Mouse (Mus musculus) frontal cortex, postnatal 14 days (tissue): Measurements from ENCODE around the gene Saa1.
A peak's percentile ranks its signal among the peaks of the same experiment; 100 is the strongest.
"Not testable (repeated sequence)": the region's sequence is repeated elsewhere in the genome, so short reads cannot be mapped to it uniquely, and the experiment has no call there.

Experiments
- DNase-seq, 2 experiments: peaks; one replicate each; pipeline ENCODE4 v3.0.0; 2022; ENCODE audit warnings: low spot score in 2 of 2

Gene Saa1

DNA sequence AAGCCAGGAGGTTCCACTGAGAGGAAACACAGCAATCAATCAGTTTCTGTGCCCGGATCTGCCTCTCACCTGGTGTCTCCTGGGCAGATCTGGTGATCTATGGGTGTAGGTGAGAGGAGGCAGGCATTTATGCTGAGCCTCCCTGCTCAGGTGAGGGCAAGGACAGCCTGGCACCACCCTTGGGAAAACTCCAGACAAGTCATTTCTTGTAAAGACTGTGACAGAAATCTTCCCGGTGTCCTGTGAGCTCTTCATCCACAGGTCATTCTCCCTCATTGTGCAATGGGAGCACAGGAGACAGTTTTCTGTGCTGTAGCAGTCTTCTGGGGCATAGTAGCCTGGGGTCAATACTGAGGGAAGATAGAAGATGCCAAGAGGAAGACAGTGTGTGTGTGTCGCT is at the start of gene Saa1:
Gene Saa1, minus strand, starts transcription at position 101 of the 400 bp plus-strand sequence.
- not testable (repeated sequence) for DNase-seq

DNA sequence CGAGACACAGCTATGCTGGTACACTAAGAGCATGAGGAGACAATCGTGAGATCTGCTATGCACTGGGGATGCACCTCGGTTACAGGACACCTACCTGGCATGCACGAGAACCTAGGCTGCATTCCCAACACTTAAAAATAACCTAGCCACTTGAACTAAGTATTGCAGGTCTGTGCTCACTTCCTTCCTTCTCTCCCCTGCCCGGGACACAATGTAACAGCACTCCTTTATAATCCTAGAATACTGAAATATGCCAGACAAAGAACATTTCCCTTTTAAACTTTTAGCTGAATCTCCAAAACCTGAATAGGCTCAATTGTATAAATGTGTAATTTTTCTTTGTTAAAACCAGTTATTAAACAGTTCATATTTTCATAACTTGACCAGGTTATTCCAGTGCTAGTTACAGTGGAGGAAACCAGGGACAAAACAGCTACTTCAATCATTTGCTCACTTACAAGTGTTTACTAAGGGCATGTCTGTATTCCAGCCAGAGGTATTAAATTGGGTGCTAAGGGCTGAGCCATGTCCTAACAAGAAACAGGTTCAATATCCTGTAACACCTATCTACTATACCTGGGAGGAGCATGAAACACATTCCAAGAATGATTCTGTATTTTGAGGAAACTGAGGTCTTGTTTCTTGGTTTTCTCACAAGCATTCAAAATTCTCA is 46.5 kb upstream of the Saa1 start:
- DNase-seq, result no peak

DNA sequence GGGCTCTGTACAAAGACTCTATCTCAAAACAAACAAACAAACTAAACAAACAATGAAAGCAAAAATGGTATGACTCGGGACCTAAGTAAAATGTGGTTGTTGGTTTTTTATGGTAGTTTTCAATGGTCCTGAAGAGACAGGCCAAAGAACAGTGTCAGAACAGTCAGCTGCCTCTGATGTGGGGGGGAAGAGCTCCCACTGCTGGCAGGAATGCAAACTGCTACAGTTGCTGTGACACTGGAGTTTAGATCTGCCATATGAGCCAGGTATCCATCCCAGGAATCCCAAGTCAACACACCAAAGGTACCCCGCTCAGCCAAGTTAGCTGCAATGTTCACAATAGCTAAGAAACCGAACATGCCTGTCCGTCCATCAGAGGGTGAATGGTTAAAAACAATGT is 27.9 kb upstream of the Saa1 start:
- DNase-seq, result peak in 1 of 2 experiments; percentile 42

DNA sequence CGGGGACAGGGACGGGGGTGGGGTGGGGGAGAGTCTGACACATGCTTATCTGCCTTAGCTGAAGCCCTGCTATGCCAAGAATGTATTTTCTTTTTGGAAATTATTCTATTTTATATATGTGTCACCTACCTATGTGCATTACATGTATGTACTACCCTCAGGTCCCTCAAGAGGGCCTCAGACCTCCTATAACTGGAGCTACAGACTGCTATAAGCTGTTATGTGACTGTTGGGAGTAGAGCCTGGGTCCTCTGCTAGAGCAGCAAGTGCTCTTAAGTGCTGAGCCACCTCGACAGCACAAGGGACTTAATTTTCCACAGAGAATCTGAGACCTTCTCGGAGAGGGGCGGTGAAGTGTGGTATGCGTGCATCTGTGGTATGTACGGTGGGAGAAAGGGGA is 25.7 kb upstream of the Saa1 start:
- DNase-seq, result no peak

DNA sequence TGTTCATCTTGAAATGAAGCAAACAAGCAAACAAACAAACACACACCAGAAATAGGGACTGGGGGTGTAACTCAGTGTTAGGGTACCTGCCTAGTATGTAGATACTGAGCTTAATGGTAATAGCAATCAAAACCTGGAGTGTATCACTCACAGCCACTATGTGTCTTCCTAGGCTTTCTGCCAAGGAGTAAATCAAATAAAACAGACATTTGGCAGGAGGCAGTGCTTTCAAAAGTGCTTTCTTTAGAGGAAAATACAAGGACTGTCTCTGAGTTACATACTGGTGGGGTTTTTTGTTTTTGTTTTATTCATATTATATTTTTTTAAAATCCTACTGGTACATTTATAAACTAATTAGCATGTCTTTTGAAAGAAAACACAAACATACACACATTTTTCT is 24.6 kb upstream of the Saa1 start:
- no peak for DNase-seq

DNA sequence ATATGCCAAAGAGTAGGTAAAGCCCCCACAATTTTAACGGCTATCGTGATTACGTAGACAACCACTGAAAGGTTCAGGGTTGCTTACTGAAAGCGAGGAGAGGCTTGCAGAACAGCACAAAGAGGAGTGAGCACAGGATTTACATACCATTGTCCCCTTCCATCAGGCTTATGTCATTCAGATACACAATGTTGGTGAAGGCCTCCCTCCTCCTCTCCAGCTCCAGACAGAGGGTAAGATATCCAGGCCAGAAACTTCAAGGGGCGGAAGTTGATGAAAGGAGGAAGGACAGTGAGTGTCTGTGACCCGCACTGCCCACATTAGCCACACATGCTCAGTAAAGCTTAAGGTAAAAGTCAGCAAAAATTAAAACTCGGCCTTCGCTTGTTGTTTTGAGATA is 21.9 kb upstream of the Saa1 start:
- DNase-seq, result no peak

DNA sequence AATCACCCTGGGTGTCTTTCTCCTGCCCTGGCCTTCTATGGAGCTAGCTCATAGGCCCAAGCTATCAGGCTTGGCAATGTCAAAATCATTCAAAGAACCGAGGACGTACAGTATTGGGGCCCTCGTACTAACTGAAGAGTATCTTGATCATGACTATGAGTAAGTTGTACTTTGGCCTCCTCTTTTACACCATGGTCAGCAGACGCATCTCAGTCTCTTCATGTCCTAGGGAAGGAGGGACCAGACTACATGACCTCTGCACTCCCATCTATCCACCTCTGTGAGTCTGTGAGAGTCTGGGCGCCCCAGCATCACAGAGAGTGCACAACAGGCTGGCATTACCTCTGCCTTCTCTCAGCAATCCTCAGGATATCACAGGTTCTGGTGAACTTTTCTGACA is 19.8 kb upstream of the Saa1 start:
- DNase-seq, result no peak

DNA sequence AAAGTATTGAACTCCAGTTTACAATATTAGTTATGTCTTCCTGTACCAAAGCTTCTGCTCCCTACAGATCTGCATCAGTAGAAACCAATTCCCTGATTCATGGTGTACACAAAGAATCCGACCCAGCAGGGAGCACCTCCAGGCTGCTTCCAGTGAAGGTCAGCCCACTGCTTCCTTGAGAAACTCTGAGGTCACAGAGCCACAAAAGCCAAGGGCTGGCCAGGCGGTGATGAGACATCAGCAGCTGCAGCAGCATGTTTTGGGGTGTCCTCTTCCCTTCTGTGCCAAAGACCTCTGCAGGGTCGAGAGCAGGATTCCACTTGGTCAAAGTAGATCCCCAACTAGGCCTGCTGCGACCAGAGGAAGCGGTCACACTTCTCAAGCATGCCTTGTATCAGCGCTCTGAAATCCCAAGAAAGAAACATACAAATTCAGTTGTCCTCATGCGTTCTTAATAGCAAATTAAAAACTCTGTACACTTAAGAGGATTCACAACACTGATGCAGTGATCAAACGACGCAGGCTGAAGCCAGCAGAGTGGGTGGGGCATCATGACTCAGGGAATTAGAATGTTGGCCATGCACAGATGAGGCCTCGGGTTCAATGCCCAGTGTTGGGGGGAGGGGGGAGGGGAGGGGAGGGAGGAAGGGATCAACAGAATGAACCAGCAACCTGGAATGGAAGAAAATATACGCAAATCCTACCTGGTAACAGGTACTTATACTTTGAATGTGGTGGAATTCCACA is 18.4 kb upstream of the Saa1 start:
- DNase-seq, result no peak

DNA sequence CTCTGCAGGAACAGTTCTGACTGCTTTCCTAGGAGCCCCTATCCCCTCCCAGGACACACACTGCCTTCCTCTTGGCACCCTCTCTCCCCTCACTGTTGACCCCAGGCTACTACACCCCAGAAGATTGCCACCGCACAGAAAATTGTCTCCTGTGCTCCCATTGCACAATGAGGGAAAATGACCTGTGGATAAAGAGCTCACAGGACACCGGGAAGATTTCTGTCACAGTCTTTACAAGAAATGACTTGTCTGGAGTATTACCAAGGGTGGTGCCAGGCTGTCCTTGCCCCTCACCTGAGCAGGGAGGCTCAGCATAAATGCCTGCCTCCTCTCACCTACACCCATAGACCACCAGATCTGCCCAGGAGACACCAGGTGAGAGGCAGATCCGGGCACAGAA is 8.7 kb upstream of the Saa1 start, which contains the start of gene Saa2:
Gene Saa2, plus strand, starts transcription at position 301 of the 400 bp plus-strand sequence.
- no peak for DNase-seq

DNA sequence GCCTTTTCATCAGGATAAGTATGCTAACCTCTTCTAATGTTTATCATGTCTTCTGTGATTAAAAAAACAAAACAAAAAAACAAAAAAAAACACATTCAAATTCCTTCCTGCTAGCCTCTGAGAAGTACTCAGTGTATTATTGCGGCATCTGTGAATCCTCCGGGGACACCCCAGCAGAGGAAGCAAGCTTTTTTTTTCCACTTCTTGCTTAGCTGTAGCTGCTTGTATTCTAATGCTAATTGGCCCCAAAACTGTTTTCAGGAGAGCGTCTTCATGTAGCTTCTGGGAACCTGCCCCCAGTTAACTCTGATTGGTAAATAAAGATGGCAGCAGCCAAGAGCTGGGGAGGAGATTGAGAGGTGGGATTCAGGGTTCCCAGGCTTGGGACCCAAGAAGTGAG is 5.7 kb upstream of the Saa1 start:
- no peak for DNase-seq

DNA sequence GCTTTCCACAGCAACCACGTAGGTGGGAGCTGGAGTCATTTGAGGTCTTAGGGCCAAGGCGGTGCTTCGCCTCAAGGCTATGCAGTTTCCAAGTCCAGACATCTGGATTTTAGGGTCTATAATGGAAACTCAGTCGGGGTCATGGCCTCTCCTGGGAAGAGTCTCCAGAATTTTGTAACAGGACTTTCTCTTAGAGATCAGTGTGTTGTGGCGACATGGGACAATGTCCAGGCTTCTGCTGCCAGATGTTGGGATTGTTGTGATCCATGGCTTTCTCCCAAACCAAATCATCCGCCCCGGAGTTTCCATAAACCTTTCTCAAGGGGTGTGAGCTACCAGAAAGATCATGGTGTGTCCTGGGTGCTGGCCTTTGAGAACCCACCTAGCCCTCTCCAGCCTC is 3.6 kb upstream of the Saa1 start:
- DNase-seq, result no peak

DNA sequence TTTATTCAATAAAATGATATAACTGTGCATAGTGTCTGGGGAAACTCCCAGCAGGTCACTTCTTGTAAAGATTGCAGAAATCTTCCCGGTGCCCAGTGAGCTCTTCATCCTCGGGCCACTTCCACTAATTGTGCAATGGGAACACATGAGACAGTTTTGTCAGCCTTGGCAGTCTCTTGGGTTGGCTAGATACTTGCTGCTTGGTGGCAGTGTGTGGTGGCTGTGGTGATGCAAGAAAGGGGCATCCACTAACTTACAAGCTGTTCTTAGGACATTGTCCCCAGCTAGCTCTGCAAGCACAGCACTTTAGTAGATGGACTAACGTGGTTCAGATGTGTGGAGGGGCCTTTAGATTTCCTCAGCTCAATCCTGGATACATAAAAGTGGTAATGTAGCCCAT is 3.0 kb upstream of the Saa1 start:
- no peak for DNase-seq

DNA sequence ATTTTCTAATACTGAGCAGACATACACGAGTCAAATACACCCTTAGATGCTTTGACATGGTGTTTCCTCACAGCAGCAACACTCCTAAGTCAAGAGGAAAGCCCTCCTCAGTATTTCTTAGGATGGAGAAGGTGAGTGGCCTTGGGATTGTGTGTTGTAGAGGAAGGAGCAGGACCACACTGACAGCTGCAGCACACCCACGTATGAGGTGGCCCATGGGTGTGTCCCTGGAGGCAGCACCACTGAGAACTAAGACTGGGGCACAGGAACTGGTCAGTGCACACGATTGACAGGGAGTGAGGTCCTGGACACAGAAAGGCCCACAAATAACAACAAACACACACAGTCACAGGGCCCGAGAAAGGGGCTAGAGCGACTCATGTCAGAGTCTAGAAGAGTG is 2.7 kb downstream of the Saa1 start:
- DNase-seq, result not testable (repeated sequence)

DNA sequence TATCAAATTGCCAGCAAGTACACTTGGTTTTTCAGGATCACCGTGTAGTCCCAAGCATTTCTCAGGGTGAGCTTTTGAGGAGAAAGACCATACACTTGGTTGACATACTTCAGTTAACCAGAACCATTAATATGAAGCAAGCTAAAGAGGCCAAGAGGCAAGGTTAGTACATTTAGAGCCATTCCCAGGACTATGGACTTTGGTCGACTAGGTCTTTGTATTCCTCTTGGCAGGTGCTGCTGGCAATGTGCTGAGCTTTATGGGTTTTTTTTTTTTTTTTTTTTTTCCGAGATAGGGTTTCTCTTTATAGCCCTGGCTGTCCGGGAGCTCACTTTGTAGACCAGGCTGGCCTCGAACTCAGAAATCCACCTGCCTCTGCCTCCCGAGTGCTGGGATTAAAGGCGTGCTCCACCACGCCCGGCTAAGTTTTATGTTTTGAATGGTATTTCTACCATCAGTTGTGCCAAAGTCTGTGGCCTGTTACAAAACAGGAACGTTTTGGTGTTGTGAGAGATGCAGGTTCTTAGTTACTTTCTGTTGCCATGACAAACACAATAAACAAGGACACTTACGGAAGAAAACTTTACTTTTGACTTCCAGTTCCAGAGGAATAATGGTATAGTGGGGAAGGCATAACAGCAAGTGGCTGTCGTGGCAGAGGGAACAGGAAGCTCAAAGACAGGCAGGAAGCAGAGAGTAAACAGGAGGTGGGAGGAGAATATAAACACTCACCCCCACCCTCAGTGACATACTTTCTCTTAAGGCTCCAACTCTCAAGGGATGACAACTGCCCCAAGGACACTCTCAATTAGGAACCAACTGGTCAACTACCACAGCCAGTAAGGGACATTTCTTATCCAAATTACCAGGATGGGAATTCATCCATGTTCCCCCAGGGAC is 4.0 kb downstream of the Saa1 start:
- DNase-seq, result no peak

DNA sequence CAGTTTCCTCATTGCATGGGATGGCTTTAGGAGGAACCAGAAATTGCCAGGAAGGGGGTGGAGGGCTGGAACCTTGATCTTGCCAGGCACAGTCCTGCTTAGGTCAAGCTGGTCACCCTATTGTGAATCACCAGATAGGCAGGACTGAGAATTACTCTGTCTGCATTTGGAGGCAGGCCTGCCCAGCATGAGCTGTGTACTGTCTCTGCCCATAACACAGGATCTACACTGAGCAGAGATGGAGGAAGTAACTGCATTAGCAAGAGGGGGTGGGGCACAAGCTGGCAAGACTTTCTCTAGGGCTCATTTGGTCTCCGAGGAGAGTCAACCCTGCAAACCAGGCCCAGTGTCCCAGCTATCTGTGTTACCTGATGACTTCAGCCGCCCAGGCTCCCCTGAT is 7.8 kb downstream of the Saa1 start:
- no peak for DNase-seq

DNA sequence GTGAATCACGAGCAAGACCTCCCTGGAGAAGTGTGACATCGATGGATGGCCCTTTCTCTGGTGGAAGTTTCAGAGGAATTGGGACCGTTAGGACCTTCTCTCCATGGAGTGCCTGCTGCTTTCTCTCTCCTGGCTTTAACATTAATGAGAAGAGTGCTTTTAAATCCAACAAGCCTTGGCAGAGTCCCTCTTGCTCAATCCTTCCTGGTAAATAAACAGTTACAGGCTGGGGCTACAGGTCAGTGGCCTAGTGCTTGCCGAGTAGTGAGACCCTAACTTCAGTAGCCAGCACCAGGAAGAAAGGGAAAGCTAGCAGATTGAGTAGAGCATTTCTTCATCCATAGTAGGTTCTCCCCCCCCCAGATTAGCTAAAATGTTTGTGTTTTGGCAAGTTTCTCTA is 10.3 kb downstream of the Saa1 start, which contains the start of gene Saa4:
Gene Saa4, minus strand, starts transcription at position 146 of the 400 bp plus-strand sequence.
- no peak for DNase-seq

DNA sequence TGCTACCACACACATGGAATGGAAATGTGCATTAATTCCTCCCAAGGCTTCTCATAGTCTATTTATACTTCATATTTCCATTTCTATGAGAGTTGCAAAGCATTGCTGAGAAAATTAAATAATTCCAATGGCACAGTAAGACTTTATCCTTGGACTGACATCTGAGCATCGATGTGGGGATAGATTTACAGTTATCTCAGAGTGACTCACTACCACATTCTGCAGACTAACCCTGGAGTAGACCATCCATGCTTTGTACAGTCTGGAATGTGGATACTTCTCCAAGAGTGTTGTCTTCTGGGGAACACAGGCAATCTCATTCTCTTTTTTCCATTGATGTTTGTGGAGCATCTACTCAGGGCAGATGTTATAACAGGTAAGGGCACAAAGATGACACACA is 15.2 kb downstream of the Saa1 start:
- no peak for DNase-seq

DNA sequence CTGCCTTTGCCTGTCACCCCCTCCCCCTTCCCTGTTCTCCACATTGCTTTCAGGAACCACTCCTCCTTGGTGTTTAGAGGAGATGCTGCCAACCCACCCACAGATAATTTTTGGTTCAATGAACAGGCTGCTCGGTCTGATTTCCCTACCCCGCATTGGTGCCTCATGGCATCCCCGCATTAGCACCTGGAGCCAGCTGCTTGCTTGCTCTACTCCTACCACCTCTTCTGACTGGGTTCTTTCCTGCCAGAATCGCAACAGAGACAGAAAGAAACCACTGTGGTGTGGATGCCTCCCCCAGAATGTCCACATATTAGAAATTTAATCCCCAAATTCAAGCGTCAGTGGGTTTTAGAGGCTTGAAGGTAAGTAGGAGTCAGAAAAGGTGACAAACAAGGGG is 18.4 kb downstream of the Saa1 start:
- no peak for DNase-seq

DNA sequence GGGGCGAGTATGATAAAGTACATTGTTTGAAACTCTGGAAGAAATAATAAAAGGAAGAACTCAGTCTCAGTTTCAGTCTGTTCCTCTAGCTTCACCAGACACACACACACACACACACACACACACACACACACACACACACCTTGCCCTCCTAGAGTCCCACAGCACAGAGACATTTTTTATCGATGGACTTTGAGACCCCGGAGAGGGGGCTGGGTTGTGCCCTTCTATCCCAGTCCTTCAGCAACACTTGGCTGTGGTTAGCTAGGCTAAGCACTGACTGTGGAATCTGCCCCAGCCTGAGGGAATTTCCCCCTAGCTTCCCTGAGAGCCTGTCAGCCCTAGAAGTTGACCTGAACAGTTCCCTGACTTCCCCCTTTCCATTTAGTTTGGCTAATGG is 18.9 kb downstream of the Saa1 start:
- no peak for DNase-seq

DNA sequence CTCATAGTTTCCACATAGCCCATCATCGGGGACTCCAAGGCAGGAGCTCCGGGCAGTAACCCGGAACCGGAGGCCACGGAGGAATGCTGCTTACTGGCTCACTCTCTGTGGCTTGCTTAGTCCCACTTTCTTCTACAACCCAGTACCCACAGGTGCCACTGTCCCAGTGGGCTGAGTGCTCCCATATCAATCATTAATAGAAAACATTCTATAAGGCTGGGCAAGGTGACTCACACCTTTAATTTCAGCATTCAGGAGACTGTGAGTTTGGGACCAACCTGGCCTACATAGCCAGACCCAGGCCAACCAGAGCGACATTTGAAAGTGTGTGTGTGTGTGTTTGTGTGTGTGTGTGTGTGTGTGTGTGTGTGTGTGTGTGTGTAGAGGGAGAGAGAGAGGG is 19.4 kb downstream of the Saa1 start:
- DNase-seq, result no peak

DNA sequence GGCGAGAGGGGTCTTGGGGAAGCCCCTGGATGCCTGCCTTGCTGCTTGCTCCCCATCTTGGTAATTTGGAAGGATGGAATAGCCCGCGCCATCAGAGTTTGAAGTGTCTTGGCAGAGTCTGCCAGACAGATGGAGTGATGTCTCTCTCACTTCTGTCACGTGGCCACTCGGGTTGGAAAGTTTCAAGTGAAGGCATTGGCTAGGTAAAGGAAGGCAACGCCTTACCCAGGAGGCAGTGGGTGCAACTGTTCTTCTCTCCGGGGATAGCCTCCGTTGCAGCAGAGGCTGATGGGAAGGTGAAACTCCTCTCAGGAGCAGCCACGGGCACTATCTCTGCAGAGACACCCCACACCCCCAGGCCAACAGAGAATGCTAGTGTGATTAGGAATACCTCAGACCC is 22.3 kb downstream of the Saa1 start:
- DNase-seq, result no peak

DNA sequence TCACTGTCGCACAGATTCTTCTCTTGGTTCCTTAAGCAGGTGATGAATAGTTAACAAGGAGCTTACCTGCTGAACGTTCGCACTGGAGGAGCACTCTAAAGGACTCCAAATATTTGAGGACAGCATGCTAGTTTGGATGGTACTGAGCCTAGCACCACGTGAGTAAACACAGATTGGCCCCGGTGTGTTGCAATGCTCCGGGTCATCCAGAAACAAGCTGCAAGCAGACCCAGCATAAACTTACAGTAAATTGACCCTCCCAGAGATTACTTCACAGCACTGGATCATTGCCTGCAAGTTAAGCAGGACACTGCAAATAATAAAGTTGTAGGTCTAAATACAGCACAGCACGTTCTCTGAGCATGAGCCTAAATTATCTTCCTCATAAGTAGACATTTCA is 23.3 kb downstream of the Saa1 start:
- no peak for DNase-seq
